Mouse (Mus musculus): ENCODE data around the gene Lysmd4. TPM values are rescaled to one million over a fixed set of nuclear protein-coding genes. Genes with fewer than 3 reads are reported as not detected.

The Lysmd4 gene
- total and polyA plus RNA-seq, 3 experiments: 5.2 to 7.9 TPM; not detected in 1

DNA sequence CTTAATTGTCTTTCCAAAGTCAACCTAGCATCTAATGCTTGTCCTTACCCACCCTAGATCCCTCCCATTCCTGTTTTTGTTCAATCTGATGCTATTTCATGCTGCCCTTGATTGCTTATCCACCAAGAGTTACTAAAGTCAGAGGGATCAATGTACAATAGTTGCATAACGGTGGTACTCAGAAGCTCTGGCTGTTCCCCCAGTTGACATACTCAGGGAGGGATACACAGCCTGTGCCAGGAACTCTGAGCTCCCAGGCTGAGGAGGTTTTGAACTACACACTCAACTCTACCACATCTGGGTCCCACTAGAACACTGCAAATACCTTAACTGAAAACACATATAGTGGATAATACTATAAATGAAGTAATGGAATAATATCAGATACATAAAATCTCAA lies 14.0 kb upstream of the Lysmd4 start:
- H3K27me3 ChIP-seq (ENCODE audit: control insufficient read depth in 1 of 2, insufficient read depth in 2 of 2, low read length in 2 of 2): no peaks in the 10 kb centered on the region; a peak in 1 of 4 replicates
- no peaks in the 10 kb centered on the region for H3K9me3 ChIP-seq (replicated peaks; ENCODE audit: insufficient read depth, low read length)
- no peak for DNase-seq (ENCODE audit: low read depth, low spot score)
- peaks cover 0 to 20% of the 10 kb centered on the region in 2 experiments; a peak in 3 of 4 replicates for H3K4me1 ChIP-seq (ENCODE audit: control insufficient read depth in 1 of 2, insufficient read depth in 2 of 2, low read length in 2 of 2)
- TF ChIP-seq GABPA (IDR thresholded peaks at IDR 0.05; ENCODE audit: low read depth, low read length): no peak
- no peak for TF ChIP-seq SMC3 (IDR thresholded peaks at IDR 0.05; ENCODE audit: low read depth, low read length)
- no peak for TF ChIP-seq ETS1 (IDR thresholded peaks at IDR 0.05; ENCODE audit: low read depth, low read length)
- TF ChIP-seq USF1 (IDR thresholded peaks at IDR 0.05; ENCODE audit: low read depth, low read length): no peak
- no peak for TF ChIP-seq POLR2A (IDR thresholded peaks at IDR 0.05; ENCODE audit: control insufficient read depth in 1 of 2, insufficient read depth in 1 of 2, low read depth in 1 of 2, low read length in 2 of 2, poor library complexity in 1 of 2)
- no peak for TF ChIP-seq TAL1 (IDR thresholded peaks at IDR 0.05; ENCODE audit: low read length)
- no peak for TF ChIP-seq CHD1 (IDR thresholded peaks at IDR 0.05; ENCODE audit: low read depth, low read length)
- no peak for TF ChIP-seq POLR2AphosphoS2 (IDR thresholded peaks at IDR 0.05; ENCODE audit: low read length)
- TF ChIP-seq RAD21 (IDR thresholded peaks at IDR 0.05; ENCODE audit: low read depth, low read length): no peak
- no peak for TF ChIP-seq JUND (IDR thresholded peaks at IDR 0.05; ENCODE audit: low read depth, low read length)
- TF ChIP-seq MXI1 (IDR thresholded peaks at IDR 0.05; ENCODE audit: low read depth, low read length): no peak
- no peak for TF ChIP-seq MEF2A (IDR thresholded peaks at IDR 0.05; ENCODE audit: extremely low read depth, insufficient replicate concordance, low read depth, low read length, poor library complexity, severe bottlenecking)
- no peak for TF ChIP-seq E2F4 (IDR thresholded peaks at IDR 0.05; ENCODE audit: borderline replicate concordance, low read depth, low read length)
- TF ChIP-seq POLR2AphosphoS5 (IDR thresholded peaks at IDR 0.05; ENCODE audit: borderline replicate concordance, low read depth, low read length): no peak
- TF ChIP-seq NRF1 (IDR thresholded peaks at IDR 0.05; ENCODE audit: insufficient read depth, low read depth, low read length, poor library complexity, severe bottlenecking): no peak
- TF ChIP-seq BHLHE40 (IDR thresholded peaks at IDR 0.05; ENCODE audit: borderline replicate concordance, low read depth, low read length): no peak
- no peak for TF ChIP-seq UBTF (IDR thresholded peaks at IDR 0.05; ENCODE audit: borderline replicate concordance, insufficient read depth, low read depth, low read length)
- TF ChIP-seq USF2 (IDR thresholded peaks at IDR 0.05; ENCODE audit: borderline replicate concordance in 1 of 2, insufficient read depth in 1 of 2, low read depth in 1 of 2, low read length in 2 of 2): no peak
- TF ChIP-seq TCF12 (IDR thresholded peaks at IDR 0.05; ENCODE audit: low read depth, low read length): no peak
- no peak overlapping the region for H3K27ac ChIP-seq (ENCODE audit: control insufficient read depth, low read depth, low read length)
- H3K36me3 ChIP-seq (ENCODE audit: control insufficient read depth in 1 of 2, insufficient read depth in 2 of 2, low read length in 2 of 2): peaks cover 0 to 11% of the 10 kb centered on the region in 2 experiments; a peak in 2 of 4 replicates
- H3K4me3 ChIP-seq (ENCODE audit: control insufficient read depth in 1 of 2, insufficient read depth in 1 of 2, low read depth in 2 of 2, low read length in 2 of 2): no peak overlapping the region
- no peaks in the 10 kb centered on the region for H3K79me2 ChIP-seq (ENCODE audit: control insufficient read depth, insufficient read depth, low read length, poor library complexity)
- no peak overlapping the region for H3K9ac ChIP-seq (ENCODE audit: control insufficient read depth, low read depth, low read length, poor library complexity, severe bottlenecking)
